In genomic region chr6:79335131-79335530, GRCm38 (mm10) we compare ENCODE assay signal across 19 mouse cellular contexts.
DNase-seq lines count a peak whose midpoint lies in the region; ATAC-seq and TF ChIP-seq lines count a peak whose summit lies in the region.
"Had no signal": no experiment of that assay in that cellular context is flagged by ENCODE, and none has a peak within 500 bp of the region (broad histone marks: within the 10 kb centered on the region; RNA-seq: fewer than 3 reads in every experiment).

No protein-coding gene starts in this region.

- H3K36me3 ChIP-seq in forebrain, embryonic 15.5 days, result no peaks in the 10 kb centered on the region
- no peaks in the 10 kb centered on the region for H3K36me3 ChIP-seq in forebrain, embryonic 11.5 days (ENCODE audit: control insufficient read depth, insufficient read depth, low read length)
- H3K36me3 ChIP-seq in lung, postnatal 0 days (ENCODE audit: insufficient read depth, low read length), result no peaks in the 10 kb centered on the region
- H3K36me3 ChIP-seq: heart, embryonic 12.5 days; liver, embryonic 15.5 days; neural tube, embryonic 12.5 days had no signal

- peak; percentile 88 for ATAC-seq in forebrain, embryonic 15.5 days (replicated peaks)
- ATAC-seq in forebrain, embryonic 11.5 days (replicated peaks; ENCODE audit: low FRiP score), result no peak
- no peak for ATAC-seq in lung, postnatal 0 days
- ATAC-seq: hindbrain, embryonic 16.5 days had no signal

- no peaks in the 10 kb centered on the region for H3K9me3 ChIP-seq in forebrain, embryonic 15.5 days
- no peaks in the 10 kb centered on the region for H3K9me3 ChIP-seq in forebrain, embryonic 11.5 days (ENCODE audit: control insufficient read depth, low read length)
- H3K9me3 ChIP-seq in lung, postnatal 0 days (ENCODE audit: low read length), result no peaks in the 10 kb centered on the region
- H3K9me3 ChIP-seq: heart, embryonic 12.5 days; liver, embryonic 15.5 days; neural tube, embryonic 12.5 days had no signal

- TF ChIP-seq EP300 in lung, postnatal 0 days (IDR thresholded peaks at IDR 0.05), result no peak

- no peak overlapping the region for H3K9ac ChIP-seq in forebrain, embryonic 15.5 days (replicated peaks)
- H3K9ac ChIP-seq in forebrain, embryonic 11.5 days (ENCODE audit: low read length), result no peak overlapping the region
- H3K9ac ChIP-seq in lung, postnatal 0 days (replicated peaks; ENCODE audit: low read depth), result no peak overlapping the region
- H3K9ac ChIP-seq: heart, embryonic 12.5 days; liver, embryonic 15.5 days; neural tube, embryonic 12.5 days had no signal

- no peak for TF ChIP-seq CTCF in lung, postnatal 0 days (IDR thresholded peaks at IDR 0.05)

- 0 out of 2 replicates have a peak, but pooled peaks cover 4% of the 10 kb centered on the region for H3K4me1 ChIP-seq in forebrain, embryonic 15.5 days
- H3K4me1 ChIP-seq in forebrain, embryonic 11.5 days (replicated peaks; ENCODE audit: control insufficient read depth, insufficient read depth, low read length), result no peaks in the 10 kb centered on the region
- no peaks in the 10 kb centered on the region for H3K4me1 ChIP-seq in lung, postnatal 0 days (ENCODE audit: insufficient read depth, low read depth, low read length)
- H3K4me1 ChIP-seq: heart, embryonic 12.5 days; liver, embryonic 15.5 days; neural tube, embryonic 12.5 days had no signal

- H3K4me3 ChIP-seq in forebrain, embryonic 15.5 days, result no peak overlapping the region
- H3K4me3 ChIP-seq in forebrain, embryonic 11.5 days (ENCODE audit: low read depth, low read length), result no peak overlapping the region
- no peak overlapping the region for H3K4me3 ChIP-seq in lung, postnatal 0 days (ENCODE audit: low read depth, low read length)
- H3K4me3 ChIP-seq: heart, embryonic 12.5 days; left cerebral cortex, adult 2 months; liver, embryonic 15.5 days; neural tube, embryonic 12.5 days had no signal

- 47% methylated on average over 2 of the region's 2 CpGs for WGBS in forebrain, embryonic 15.5 days
- 91% methylated on average over 2 of the region's 2 CpGs for WGBS in forebrain, embryonic 11.5 days
- WGBS in lung, postnatal 0 days, result 80% methylated on average over 2 of the region's 2 CpGs

- H3K27me3 ChIP-seq in forebrain, embryonic 15.5 days, result no peaks in the 10 kb centered on the region
- H3K27me3 ChIP-seq in forebrain, embryonic 11.5 days (ENCODE audit: control insufficient read depth, insufficient read depth, low read length), result no peaks in the 10 kb centered on the region
- H3K27me3 ChIP-seq in lung, postnatal 0 days (replicated peaks; ENCODE audit: insufficient read depth, low read length), result no peaks in the 10 kb centered on the region
- H3K27me3 ChIP-seq: heart, embryonic 12.5 days; liver, embryonic 15.5 days; neural tube, embryonic 12.5 days had no signal

- no peak for DNase-seq in forebrain, embryonic 11.5 days (ENCODE audit: low spot score)
- peak; percentile 2 to 8 for DNase-seq in right cerebral cortex, adult 2 months (ENCODE audit: low spot score in 2 of 2)
- DNase-seq in right cerebral cortex, postnatal 25 days, result no peak
- peak; percentile 34 to 50 for DNase-seq in layer of hippocampus, adult 8-10 months (ENCODE audit: low spot score in 2 of 2)
- DNase-seq in telencephalon, adult 2 months (ENCODE audit: low read depth, low spot score), result peak; percentile 11
- DNase-seq in testis, postnatal 14 days (ENCODE audit: low spot score), result no peak
- no peak for DNase-seq in lung, postnatal 0 days (ENCODE audit: low spot score)
- DNase-seq: adrenal gland, postnatal 25 days; B cell, adult 2 months; kidney, adult 11 months; kidney, postnatal 10 days; lung, postnatal 10 days; midbrain, embryonic 14.5 days had no signal

- no peak overlapping the region; the same call in 1 of the 2 replicates for H3K27ac ChIP-seq in forebrain, embryonic 15.5 days (replicated peaks)
- H3K27ac ChIP-seq in forebrain, embryonic 11.5 days (ENCODE audit: low read depth, low read length), result no peak overlapping the region
- no peak overlapping the region for H3K27ac ChIP-seq in lung, postnatal 0 days (ENCODE audit: low read length)
- H3K27ac ChIP-seq: left cerebral cortex, adult 2 months; liver, embryonic 15.5 days; neural tube, embryonic 12.5 days had no signal

- H3K4me2 ChIP-seq in forebrain, embryonic 15.5 days (replicated peaks), result no peak overlapping the region
- no peak overlapping the region for H3K4me2 ChIP-seq in forebrain, embryonic 11.5 days (ENCODE audit: low read depth, low read length, severe bottlenecking)
- H3K4me2 ChIP-seq in lung, postnatal 0 days (replicated peaks; ENCODE audit: low read depth, low read length), result no peak overlapping the region
- H3K4me2 ChIP-seq: heart, embryonic 12.5 days; liver, embryonic 15.5 days; neural tube, embryonic 12.5 days had no signal

Comparison
In these comparisons a context has a peak if more than half of its experiments do, and no peak if none do; other contexts are left out.
1. DNase-seq: peak in right cerebral cortex, adult 2 months (2 of 2), layer of hippocampus, adult 8-10 months (2 of 2) and telencephalon, adult 2 months (single experiment); none in forebrain, embryonic 11.5 days (single experiment), right cerebral cortex, postnatal 25 days (single experiment), testis, postnatal 14 days (single experiment) and lung, postnatal 0 days (single experiment).